Mouse (Mus musculus) kidney, postnatal 0 days (tissue): ENCODE data around the gene Ddx39b. TPM values are rescaled to one million over a fixed set of nuclear protein-coding genes. Genes with fewer than 3 reads are reported as not detected.
A peak's percentile ranks its signal among the peaks of the same experiment; 100 is the strongest.

Source experiments
- ATAC-seq: fragments of 200-750 bp; cut with Nextera tagmentation; replicated peaks from 2 replicates; pipeline ENCODE4 v1.8.0; 2017; ENCODE audit warnings: low read depth, moderate number of reproducible peaks, moderate TSS enrichment, moderate library complexity; ENCODE audit not compliant: low FRiP score
- DNase-seq: peaks from one replicate; pipeline ENCODE4 v3.0.0-alpha.2; 2016; ENCODE audit warnings: low spot score
- H3K27ac ChIP-seq: fragments of 300-500 bp; sonication (generic); 2 replicates; pipeline ENCODE4 v1.5.1; 2014; ENCODE audit warnings: mild to moderate bottlenecking
- H3K27me3 ChIP-seq: fragments of 300-500 bp; sonication (generic); 2 replicates; pipeline ENCODE4 v1.6.1; 2014; ENCODE audit warnings: low read length, mixed read lengths; ENCODE audit not compliant: insufficient read depth
- H3K36me3 ChIP-seq: fragments of 300-500 bp; sonication (generic); 2 replicates; pipeline ENCODE4 v1.6.1; 2014; ENCODE audit warnings: low read length, mixed read lengths; ENCODE audit not compliant: insufficient read depth
- H3K4me1 ChIP-seq: fragments of 300-500 bp; sonication (generic); replicated peaks from 2 replicates; pipeline ENCODE4 v1.6.1; 2014; ENCODE audit warnings: antibody characterized with exemption, low read length, mixed read lengths; ENCODE audit not compliant: insufficient read depth
- H3K4me2 ChIP-seq: fragments of 300-500 bp; sonication (generic); 2 replicates; pipeline ENCODE4 v1.6.1; 2014; ENCODE audit warnings: mild to moderate bottlenecking, low read length, moderate library complexity, mixed read lengths
- H3K4me3 ChIP-seq: fragments of 300-500 bp; sonication (generic); replicated peaks from 2 replicates; pipeline ENCODE4 v1.5.1; 2014; ENCODE audit warnings: low read depth, low read length
- H3K9ac ChIP-seq: fragments of 300-500 bp; sonication (generic); 2 replicates; pipeline ENCODE4 v1.6.1; 2014; ENCODE audit warnings: low read depth, low read length
- H3K9me3 ChIP-seq: fragments of 300-500 bp; sonication (generic); replicated peaks from 2 replicates; pipeline ENCODE4 v1.6.1; 2016; ENCODE audit warnings: low read length, inconsistent platforms, mixed read lengths
- CTCF ChIP-seq: IDR thresholded peaks from 2 replicates; pipeline ENCODE4 v1.5.1; 2016; ENCODE audit warnings: antibody characterized with exemption, low read depth, mild to moderate bottlenecking, moderate library complexity
- WGBS: fragments of 180-500 bp; shearing (Covaris S2); extraction: QIAGEN DNeasy Blood & Tissue Kit; methylation state at CpG from one replicate; pipeline ENCODE4 v1.1.7; 2014; 5-methylcytosine and 5-hydroxymethylcytosine counted together
- polyA plus RNA-seq: library from polyadenylated mRNA; unstranded; fragments of >200 nt; fragmentation: Nextera tagmentation; extraction: Ambion mirVana; gene quantifications from 2 replicates; pipeline ENCODE4 v1.2.1, GENCODE M21; 2015

Gene Ddx39b
- polyA plus RNA-seq, 1 experiment from 2014 or later = 303 TPM

DNA sequence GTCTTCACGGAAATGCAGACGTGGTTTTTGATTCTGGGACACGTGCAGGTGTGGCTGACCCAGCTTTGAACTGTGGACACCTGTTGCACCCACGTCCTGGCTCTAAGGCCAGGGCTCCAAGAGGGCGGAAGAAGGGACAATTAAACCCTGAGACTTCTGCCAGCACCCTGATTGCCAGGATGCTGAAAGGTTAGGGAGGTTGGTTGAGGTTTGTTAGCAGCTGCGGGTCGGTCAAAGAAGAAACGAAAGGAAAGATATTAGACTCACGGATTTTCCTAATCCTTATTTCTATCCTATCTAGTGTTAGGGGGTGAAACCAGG is 45.3 kb upstream of the Ddx39b start:
- Histone ChIP-seq H3K36me3 (no peaks in the 10 kb centered on the region), H3K9ac (peak overlapping the region; percentile 56; the same call in 1 of the 2 replicates), H3K9me3 (no peaks in the 10 kb centered on the region), H3K4me3 (peak overlapping the region; percentile 43), H3K4me1 (peaks cover 3% of the 10 kb centered on the region; the same call in 1 of the 2 replicates), H3K27me3 (peaks cover 7% of the 10 kb centered on the region; the same call in 1 of the 2 replicates), H3K4me2 (peak overlapping the region; percentile 91), H3K27ac (no peak overlapping the region)
- 24% methylated on average over 9 of the region's 9 CpGs for WGBS
- TF ChIP-seq CTCF = no peak
- DNase-seq = no peak
- 0 out of 2 replicates have a peak, but pooled peaks have one; percentile 23 for ATAC-seq

DNA sequence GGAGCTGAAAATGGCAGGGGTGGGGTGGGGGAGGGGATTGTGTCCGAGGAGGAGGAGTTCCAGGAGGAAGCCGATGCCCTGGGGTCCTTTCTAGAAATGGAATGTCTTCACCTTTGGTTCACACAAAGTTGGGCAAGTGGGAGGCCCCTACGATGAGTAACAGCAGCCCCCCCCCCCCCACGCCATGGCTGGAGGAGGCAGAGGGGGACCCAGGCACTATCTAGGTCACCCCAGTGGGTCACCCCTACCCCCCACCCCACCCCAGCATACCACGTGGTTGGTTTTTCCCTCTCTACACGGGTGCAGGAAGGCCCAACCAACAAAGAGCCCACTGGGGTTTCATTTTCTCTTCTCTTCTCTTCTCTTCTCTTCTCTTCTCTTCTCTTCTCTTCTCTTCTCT is 44.4 kb upstream of the Ddx39b start:
- H3K36me3 ChIP-seq = no peaks in the 10 kb centered on the region
- no peak overlapping the region for H3K4me3 ChIP-seq
- H3K4me2 ChIP-seq = no peak overlapping the region
- H3K9ac ChIP-seq = no peak overlapping the region
- no peak for ATAC-seq
- 31% methylated on average over 4 of the region's 6 CpGs for WGBS
- DNase-seq = no peak
- peaks cover 7% of the 10 kb centered on the region; the same call in 1 of the 2 replicates for H3K27me3 ChIP-seq
- H3K4me1 ChIP-seq = peaks cover 3% of the 10 kb centered on the region; the same call in 1 of the 2 replicates
- H3K27ac ChIP-seq = no peak overlapping the region
- no peaks in the 10 kb centered on the region for H3K9me3 ChIP-seq
- TF ChIP-seq CTCF = no peak

DNA sequence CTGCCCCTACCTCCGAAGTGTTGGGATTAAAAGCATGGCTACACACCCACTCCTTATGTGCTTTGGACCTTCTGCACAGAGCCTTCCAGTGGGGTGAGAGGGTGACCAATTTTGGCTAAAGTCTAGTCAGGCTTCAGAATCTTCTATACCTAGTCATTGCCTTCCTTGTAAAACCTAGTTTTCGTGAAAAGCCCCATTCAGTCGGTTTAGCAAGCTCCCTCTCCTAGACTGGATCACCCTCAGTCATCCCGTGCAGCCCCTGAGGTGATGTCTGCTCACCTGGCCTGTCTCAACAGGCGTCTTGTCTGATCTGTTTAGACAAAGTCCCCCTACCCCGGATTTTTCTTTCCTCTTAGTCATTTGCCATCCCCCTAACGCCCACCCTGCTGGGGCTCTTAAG is 43.5 kb upstream of the Ddx39b start:
- Histone ChIP-seq H3K4me2 (no peak overlapping the region), H3K27ac (no peak overlapping the region), H3K4me1 (peaks cover 3% of the 10 kb centered on the region; the same call in 1 of the 2 replicates), H3K4me3 (no peak overlapping the region), H3K9me3 (no peaks in the 10 kb centered on the region), H3K36me3 (no peaks in the 10 kb centered on the region), H3K9ac (no peak overlapping the region), H3K27me3 (peaks cover 7% of the 10 kb centered on the region; the same call in 1 of the 2 replicates)
- ATAC-seq = no peak
- DNase-seq = no peak
- 73% methylated on average over 7 of the region's 7 CpGs for WGBS
- no peak for TF ChIP-seq CTCF

DNA sequence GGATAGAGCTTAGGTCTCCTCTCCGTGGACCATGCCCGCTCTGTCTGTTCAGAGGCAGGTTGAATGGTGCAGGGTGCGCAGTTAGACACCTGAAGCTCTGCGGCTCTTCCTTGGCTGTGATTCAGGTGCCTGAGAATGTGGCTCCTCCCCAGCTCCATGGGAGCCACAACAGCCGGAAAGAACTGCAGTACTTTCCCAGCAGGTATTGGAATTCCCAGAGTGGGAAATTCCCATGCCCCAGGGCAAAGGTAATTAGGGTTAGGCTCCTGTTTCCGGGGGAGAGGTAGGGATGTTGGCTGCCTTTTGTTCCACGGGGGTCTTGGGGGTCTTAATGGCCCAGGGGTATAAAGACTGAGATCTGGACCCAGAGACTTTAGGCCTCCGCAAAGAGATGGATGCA is 42.6 kb upstream of the Ddx39b start:
- Histone ChIP-seq H3K4me3 (no peak overlapping the region), H3K36me3 (no peaks in the 10 kb centered on the region), H3K9ac (no peak overlapping the region), H3K9me3 (no peaks in the 10 kb centered on the region), H3K27ac (no peak overlapping the region), H3K27me3 (peaks cover 7% of the 10 kb centered on the region; the same call in 1 of the 2 replicates), H3K4me2 (no peak overlapping the region), H3K4me1 (peaks cover 3% of the 10 kb centered on the region; the same call in 1 of the 2 replicates)
- 31% methylated on average over 8 of the region's 8 CpGs for WGBS
- ATAC-seq (no peak), DNase-seq (no peak)
- TF ChIP-seq CTCF = no peak

GRCm38 (mm10) chr17:35200398-35200797 is 41.1 kb upstream of the Ddx39b start:
- 0 out of 2 replicates have a peak, but pooled peaks cover 3% of the 10 kb centered on the region for H3K4me1 ChIP-seq
- DNase-seq (no peak), ATAC-seq (no peak)
- no peak overlapping the region for H3K27ac ChIP-seq
- 88% methylated on average over 11 of the region's 11 CpGs for WGBS
- no peak for TF ChIP-seq CTCF
- H3K36me3 ChIP-seq = no peaks in the 10 kb centered on the region
- no peak overlapping the region for H3K9ac ChIP-seq
- no peaks in the 10 kb centered on the region for H3K27me3 ChIP-seq
- H3K9me3 ChIP-seq = no peaks in the 10 kb centered on the region
- no peak overlapping the region for H3K4me3 ChIP-seq
- no peak overlapping the region for H3K4me2 ChIP-seq

GRCm38 (mm10) chr17:35201128-35201527 is 40.4 kb upstream of the Ddx39b start:
- Histone ChIP-seq H3K9ac (no peak overlapping the region), H3K9me3 (no peaks in the 10 kb centered on the region), H3K36me3 (no peaks in the 10 kb centered on the region), H3K4me1 (0 out of 2 replicates have a peak, but pooled peaks cover 2% of the 10 kb centered on the region), H3K27me3 (no peaks in the 10 kb centered on the region), H3K27ac (no peak overlapping the region), H3K4me3 (no peak overlapping the region), H3K4me2 (no peak overlapping the region)
- DNase-seq = no peak
- TF ChIP-seq CTCF = no peak
- ATAC-seq = no peak
- 52% methylated on average over 11 of the region's 11 CpGs for WGBS

DNA sequence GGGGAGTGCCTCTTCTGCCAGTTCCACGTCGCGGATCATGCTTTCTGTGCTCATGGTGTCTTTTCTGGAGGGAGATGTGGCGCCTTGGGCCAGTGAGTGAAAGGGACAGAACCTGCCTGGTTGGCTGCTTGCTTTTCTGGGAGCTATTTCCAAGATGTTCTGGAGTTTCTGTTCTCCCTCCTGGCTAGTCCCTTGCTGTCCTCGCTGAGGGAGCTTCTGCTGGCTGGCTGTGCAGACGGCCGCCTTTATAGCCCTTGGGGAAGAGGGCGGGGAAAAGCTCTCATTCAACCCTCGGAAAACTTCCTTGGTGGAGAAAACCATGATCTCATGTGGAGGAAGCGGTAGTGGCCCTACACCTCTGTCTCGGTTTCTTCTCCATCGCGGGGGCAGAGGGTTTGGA is 39.8 kb upstream of the Ddx39b start, which contains the start of gene Tnf:
Gene Tnf, minus strand, starts transcription at position 221 of the 400 bp plus-strand sequence.
- no peaks in the 10 kb centered on the region for H3K4me1 ChIP-seq
- ATAC-seq (no peak), DNase-seq (peak; percentile 54)
- H3K27ac ChIP-seq = no peak within 1 kb of the TSS
- H3K27me3 ChIP-seq = no peaks in the 10 kb centered on the region
- H3K9ac ChIP-seq = no peak within 1 kb of the TSS
- H3K36me3 ChIP-seq = no peaks in the 10 kb centered on the region
- H3K9me3 ChIP-seq = no peaks in the 10 kb centered on the region
- 23% methylated on average over 13 of the region's 13 CpGs for WGBS
- peak within 1 kb of the TSS; percentile 4; the same call in 1 of the 2 replicates for H3K4me2 ChIP-seq
- no peak within 1 kb of the TSS for H3K4me3 ChIP-seq
- no peak for TF ChIP-seq CTCF
